Mouse (Mus musculus) olfactory bulb, adult 2 months (tissue): ENCODE measurements at regions not wholly inside any gene's neighbourhood (a gene's known extent, or its start where the extent isn't known, plus 50 kb on each side); places are given as distances from the start of the nearest gene placed in this dataset.

Source experiments
- CTCF ChIP-seq: fragments of 200-500 bp; IDR thresholded peaks from 2 replicates; pipeline ENCODE4 v1.5.1; 2012; ENCODE audit warnings: low read depth, mild to moderate bottlenecking, low read length, moderate library complexity; ENCODE audit not compliant: insufficient read depth
- POLR2A ChIP-seq: fragments of 200-500 bp; IDR thresholded peaks from 2 replicates; pipeline ENCODE4 v1.6.1; 2012; ENCODE audit warnings: mild to moderate bottlenecking, low read depth, low read length, moderate library complexity; ENCODE audit not compliant: insufficient read depth

DNA sequence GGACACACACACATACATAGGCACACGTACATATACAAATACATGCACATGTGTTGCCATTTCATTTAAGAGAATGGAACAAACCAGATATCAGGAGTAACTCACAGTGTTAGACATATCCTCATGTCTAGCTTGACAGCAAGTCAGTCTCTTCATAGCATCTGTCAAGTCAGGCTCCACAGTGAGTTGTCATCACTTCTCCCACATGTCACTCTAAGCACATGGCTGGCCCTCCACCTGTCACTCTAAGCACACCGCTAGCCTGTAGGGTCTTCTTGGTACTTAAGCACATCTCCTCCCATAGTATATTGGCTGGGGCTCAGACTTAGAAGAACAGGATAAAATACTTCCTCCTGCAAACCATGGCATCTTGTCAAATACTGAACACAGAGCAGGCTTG lies 269.6 kb upstream of the Trpc7 start:
- TF ChIP-seq POLR2A (no peak), CTCF (no peak)
